Mouse (Mus musculus): ENCODE measurements around the gene Polr2f. TPM values are rescaled to one million over a fixed set of nuclear protein-coding genes. Genes with fewer than 3 reads are reported as not detected.

The Polr2f gene
- total and polyA plus RNA-seq, 3 experiments: 423 to 510 TPM; not detected in 1

DNA sequence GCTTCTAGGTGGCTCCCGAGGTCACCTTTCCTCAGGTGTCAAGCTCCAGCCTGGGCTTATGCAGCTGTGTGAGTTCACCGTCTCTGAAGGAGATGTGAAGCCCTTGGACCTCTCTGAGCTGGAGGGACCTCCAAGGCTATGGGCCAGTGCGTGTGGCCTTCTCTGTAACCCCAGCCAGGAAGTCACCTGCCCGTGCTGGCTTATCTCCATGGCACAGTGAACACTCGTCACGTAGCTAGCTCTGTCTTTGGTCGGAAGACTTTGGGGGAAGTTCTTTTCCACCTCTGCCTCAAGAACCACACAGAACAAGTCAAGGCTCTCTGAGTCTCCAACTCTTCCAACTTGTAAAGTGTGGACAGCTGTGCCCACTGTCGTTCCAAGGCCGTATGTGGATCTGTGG lies 53.2 kb downstream of the Polr2f start:
- H3K27ac ChIP-seq (ENCODE audit: control insufficient read depth, low read depth, low read length): peak overlapping the region; percentile 75
- no peaks in the 10 kb centered on the region for H3K27me3 ChIP-seq (ENCODE audit: control insufficient read depth in 1 of 2, insufficient read depth in 2 of 2, low read length in 2 of 2)
- H3K79me2 ChIP-seq (ENCODE audit: control insufficient read depth, insufficient read depth, low read length, poor library complexity): no peaks in the 10 kb centered on the region
- H3K9me3 ChIP-seq (replicated peaks; ENCODE audit: insufficient read depth, low read length): no peaks in the 10 kb centered on the region
- peaks cover 0 to 11% of the 10 kb centered on the region in 2 experiments; a peak in 2 of 4 replicates for H3K36me3 ChIP-seq (ENCODE audit: control insufficient read depth in 1 of 2, insufficient read depth in 2 of 2, low read length in 2 of 2)
- peak overlapping the region; percentile 65 for H3K9ac ChIP-seq (ENCODE audit: control insufficient read depth, low read depth, low read length, poor library complexity, severe bottlenecking)
- peaks cover 8 to 14% of the 10 kb centered on the region in 2 experiments for H3K4me1 ChIP-seq (ENCODE audit: control insufficient read depth in 1 of 2, insufficient read depth in 2 of 2, low read length in 2 of 2)
- no peak overlapping the region; a peak in 1 of 4 replicates for H3K4me3 ChIP-seq (ENCODE audit: control insufficient read depth in 1 of 2, insufficient read depth in 1 of 2, low read depth in 2 of 2, low read length in 2 of 2)
- DNase-seq (ENCODE audit: low read depth, low spot score): peak; percentile 84
- TF ChIP-seq TCF12 (IDR thresholded peaks at IDR 0.05; ENCODE audit: low read depth, low read length) (peak; percentile 59), SMC3 (IDR thresholded peaks at IDR 0.05; ENCODE audit: low read depth, low read length) (no peak), E2F4 (IDR thresholded peaks at IDR 0.05; ENCODE audit: borderline replicate concordance, low read depth, low read length) (no peak), POLR2AphosphoS5 (IDR thresholded peaks at IDR 0.05; ENCODE audit: borderline replicate concordance, low read depth, low read length) (no peak), EP300 (IDR thresholded peaks at IDR 0.05; ENCODE audit: low read depth in 1 of 2, low read length in 2 of 2) (peak; percentile 50 to 51; a peak in 3 of 4 replicates), JUND (IDR thresholded peaks at IDR 0.05; ENCODE audit: low read depth, low read length) (no peak), ETS1 (IDR thresholded peaks at IDR 0.05; ENCODE audit: low read depth, low read length) (peak; percentile 42; the same call in 1 of the 2 replicates), NRF1 (IDR thresholded peaks at IDR 0.05; ENCODE audit: insufficient read depth, low read depth, low read length, poor library complexity, severe bottlenecking) (no peak), MYC (IDR thresholded peaks at IDR 0.05; ENCODE audit: low read depth, low read length) (no peak; the same call in 1 of the 2 replicates), GATA1 (IDR thresholded peaks at IDR 0.05; ENCODE audit: low read depth, low read length) (peak; percentile 50; the same call in 1 of the 2 replicates), MAZ (IDR thresholded peaks at IDR 0.05; ENCODE audit: low read depth, low read length) (no peak), ZMIZ1 (IDR thresholded peaks at IDR 0.05; ENCODE audit: low read depth, low read length) (no peak), MAFK (IDR thresholded peaks at IDR 0.05; ENCODE audit: borderline replicate concordance, low read depth, low read length) (no peak), UBTF (IDR thresholded peaks at IDR 0.05; ENCODE audit: borderline replicate concordance, insufficient read depth, low read depth, low read length) (no peak), MEF2A (IDR thresholded peaks at IDR 0.05; ENCODE audit: extremely low read depth, insufficient replicate concordance, low read depth, low read length, poor library complexity, severe bottlenecking) (no peak), USF1 (IDR thresholded peaks at IDR 0.05; ENCODE audit: low read depth, low read length) (peak; percentile 61), USF2 (IDR thresholded peaks at IDR 0.05; ENCODE audit: borderline replicate concordance in 1 of 2, insufficient read depth in 1 of 2, low read depth in 1 of 2, low read length in 2 of 2) (no peak), TAL1 (IDR thresholded peaks at IDR 0.05; ENCODE audit: low read length) (peak; percentile 71), HCFC1 (IDR thresholded peaks at IDR 0.05; ENCODE audit: low read depth, low read length) (no peak), RCOR1 (IDR thresholded peaks at IDR 0.05; ENCODE audit: low read depth, low read length) (no peak; the same call in 1 of the 2 replicates), ELF1 (IDR thresholded peaks at IDR 0.05; ENCODE audit: low read depth, low read length) (0 out of 2 replicates have a peak, but pooled peaks have one; percentile 45), KAT2A (conservative IDR thresholded peaks at IDR 0.05; ENCODE audit: low read depth, low read length) (no peak), MAX (IDR thresholded peaks at IDR 0.05; ENCODE audit: low read length) (no peak; the same call in 1 of the 2 replicates), CTCF (IDR thresholded peaks at IDR 0.05 in 2 of 3, conservative IDR thresholded peaks at IDR 0.05 in 1 of 3; ENCODE audit: control insufficient read depth in 1 of 3, insufficient read depth in 1 of 3, low read depth in 2 of 3, low read length in 3 of 3, poor library complexity in 1 of 3, severe bottlenecking in 1 of 3) (no peak), MYB (IDR thresholded peaks at IDR 0.05; ENCODE audit: low read depth, low read length) (no peak), RAD21 (IDR thresholded peaks at IDR 0.05; ENCODE audit: low read depth, low read length) (no peak), CHD1 (IDR thresholded peaks at IDR 0.05; ENCODE audit: low read depth, low read length) (no peak), BHLHE40 (IDR thresholded peaks at IDR 0.05; ENCODE audit: borderline replicate concordance, low read depth, low read length) (peak; percentile 91), GABPA (IDR thresholded peaks at IDR 0.05; ENCODE audit: low read depth, low read length) (no peak), POLR2A (IDR thresholded peaks at IDR 0.05; ENCODE audit: control insufficient read depth in 1 of 2, insufficient read depth in 1 of 2, low read depth in 1 of 2, low read length in 2 of 2, poor library complexity in 1 of 2) (no peak; a peak in 1 of 4 replicates), CHD2 (IDR thresholded peaks at IDR 0.05; ENCODE audit: low read length) (no peak), POLR2AphosphoS2 (IDR thresholded peaks at IDR 0.05; ENCODE audit: low read length) (no peak), ZNF384 (IDR thresholded peaks at IDR 0.05; ENCODE audit: low read depth, low read length) (no peak), SIN3A (IDR thresholded peaks at IDR 0.05; ENCODE audit: low read length) (no peak), MXI1 (IDR thresholded peaks at IDR 0.05; ENCODE audit: low read depth, low read length) (no peak), TBP (IDR thresholded peaks at IDR 0.05; ENCODE audit: low read depth, low read length) (0 out of 2 replicates have a peak, but pooled peaks have one; percentile 30), NELFE (IDR thresholded peaks at IDR 0.05; ENCODE audit: low read depth, low read length) (no peak; the same call in none of the 2 replicates)
